In genomic region chr5:142434052-142434451, GRCm38 (mm10) we compare ENCODE assay signal across 15 mouse cellular contexts. TPM values are rescaled to one million over a fixed set of nuclear protein-coding genes. Genes with fewer than 3 reads are reported as not detected.
A peak's percentile ranks its signal among the peaks of the same experiment; 100 is the strongest.
DNase-seq lines count a peak whose midpoint lies in the region; ATAC-seq lines count a peak whose summit lies in the region.
"Had no signal": no experiment of that assay in that cellular context is flagged by ENCODE, and none has a peak within 500 bp of the region (broad histone marks: within the 10 kb centered on the region; RNA-seq: fewer than 3 reads in every experiment).

No protein-coding gene starts in this region.

- H3K36me3 ChIP-seq in kidney, embryonic 16.5 days (ENCODE audit: insufficient read depth, low read length), result peaks cover 16% of the 10 kb centered on the region

- no peaks in the 10 kb centered on the region for H3K27me3 ChIP-seq in kidney, embryonic 16.5 days (ENCODE audit: insufficient read depth, low read length)
- H3K27me3 ChIP-seq: liver, embryonic 15.5 days; midbrain, embryonic 13.5 days had no signal

- no peak overlapping the region for H3K4me2 ChIP-seq in kidney, embryonic 16.5 days (replicated peaks; ENCODE audit: low read depth, low read length)
- H3K4me2 ChIP-seq: hindbrain, embryonic 14.5 days; liver, embryonic 15.5 days; midbrain, embryonic 13.5 days had no signal

- no peak overlapping the region for H3K9ac ChIP-seq in kidney, embryonic 16.5 days (replicated peaks; ENCODE audit: low read length)
- H3K9ac ChIP-seq: hindbrain, embryonic 14.5 days; liver, embryonic 15.5 days; midbrain, embryonic 13.5 days had no signal

- 91% methylated on average over 5 of the region's 5 CpGs for WGBS in kidney, embryonic 16.5 days

- intact Hi-C loops in left cerebral cortex, postnatal 25 days (cut with DNase I), result no loop called here

- DNase-seq in frontal cortex, adult 2 months (ENCODE audit: extremely low spot score in 1 of 2, low spot score in 1 of 2), result peak; percentile 77 to 78
- DNase-seq in frontal cortex, postnatal 14 days (ENCODE audit: low spot score in 2 of 2), result no peak
- DNase-seq in right cerebral cortex, adult 2 months (ENCODE audit: low spot score in 2 of 2), result peak; percentile 73 to 77
- no peak for DNase-seq in right cerebral cortex, postnatal 4 days
- peak; percentile 71 to 93 for DNase-seq in left cerebral cortex, postnatal 25 days (ENCODE audit: low spot score in 2 of 2)
- DNase-seq in Muller cell, postnatal 12 days (ENCODE audit: inconsistent ontology term), result no peak
- no peak for DNase-seq in adrenal gland, adult 2 months
- DNase-seq: gastrocnemius, postnatal 10 days; kidney, adult 8-10 months; thymus, postnatal 4 days had no signal

- no peak overlapping the region for H3K4me3 ChIP-seq in kidney, embryonic 16.5 days (ENCODE audit: low read length)
- H3K4me3 ChIP-seq: heart, embryonic 10.5 days; liver, embryonic 15.5 days; midbrain, embryonic 13.5 days had no signal

- H3K9me3 ChIP-seq in kidney, embryonic 16.5 days (ENCODE audit: low read length), result no peaks in the 10 kb centered on the region
- H3K9me3 ChIP-seq: heart, embryonic 10.5 days; liver, embryonic 15.5 days; midbrain, embryonic 13.5 days had no signal

- ATAC-seq in kidney, embryonic 16.5 days (ENCODE audit: low FRiP score, low TSS enrichment), result no peak
- ATAC-seq: midbrain, embryonic 13.5 days had no signal

- H3K4me1 ChIP-seq in kidney, embryonic 16.5 days (ENCODE audit: insufficient read depth, low read length), result peaks cover 33% of the 10 kb centered on the region

- no peak overlapping the region for H3K27ac ChIP-seq in kidney, embryonic 16.5 days (ENCODE audit: low read length)
- H3K27ac ChIP-seq: hindbrain, embryonic 14.5 days; liver, embryonic 15.5 days; midbrain, embryonic 13.5 days had no signal

RNA-seq across cellular contexts. Expression of gene Ap5z1, which starts 29.7 kb away (rescaled TPM):
- 30.7 and 30.8 TPM in 2 replicates for polyA plus RNA-seq in frontal cortex, adult 2 months (2012; rRNA removed)
- total RNA-seq in left cerebral cortex, postnatal 25 days (2021), result 10 to 100 TPM; 19.0 TPM
- 10 to 100 TPM; 18.5 to 22.7 TPM for total RNA-seq in adrenal gland, adult 2 months (2021)
- polyA plus RNA-seq in adrenal gland, adult 2 months (2012; rRNA removed), result 75.8 and 77.7 TPM in 2 replicates
- 13.2 and 13.8 TPM in 2 replicates for polyA plus RNA-seq in kidney, embryonic 16.5 days (2015; fragmentation: Nextera tagmentation; extraction: Ambion mirVana)

RNA-seq across cellular contexts. Expression of gene Foxk1, which starts 32.8 kb away (rescaled TPM):
- polyA plus RNA-seq in frontal cortex, adult 2 months (2012; rRNA removed), result 19.1 and 19.2 TPM in 2 replicates
- total RNA-seq in left cerebral cortex, postnatal 25 days (2021), result 10 to 100 TPM; 38.7 to 40.5 TPM
- 10 to 100 TPM; 19.7 to 24.6 TPM for total RNA-seq in adrenal gland, adult 2 months (2021)
- polyA plus RNA-seq in adrenal gland, adult 2 months (2012; rRNA removed), result 17.2 and 18.2 TPM in 2 replicates
- polyA plus RNA-seq in kidney, embryonic 16.5 days (2015; fragmentation: Nextera tagmentation; extraction: Ambion mirVana), result 3.6 and 4.4 TPM in 2 replicates

Comparison
In these comparisons a context has a peak if more than half of its experiments do, and no peak if none do; other contexts are left out.
1. DNase-seq: peak in frontal cortex, adult 2 months (2 of 2), right cerebral cortex, adult 2 months (2 of 2) and left cerebral cortex, postnatal 25 days (2 of 2); none in frontal cortex, postnatal 14 days (0 of 2), right cerebral cortex, postnatal 4 days (single experiment), Muller cell, postnatal 12 days (single experiment) and adrenal gland, adult 2 months (single experiment).